Mouse (Mus musculus) central nervous system, embryonic 14 days (tissue): ENCODE results near the gene BC037034. TPM values are rescaled to one million over a fixed set of nuclear protein-coding genes. Genes with fewer than 3 reads are reported as not detected.

ENCODE experiments used
- polyA plus RNA-seq: library from polyadenylated mRNA; depleted of rRNA; stranded (reverse); fragments of >200 nt; gene quantifications from 2 replicates; pipeline ENCODE4 v1.2.3, GENCODE M21; 2012; rRNA removed

Gene BC037034
- 137 and 147 TPM in 2 replicates for polyA plus RNA-seq

GRCm38 (mm10) chr5:138263260-138264206 lies at the start of gene BC037034:
BC037034 (minus strand) TSS chr5:138264033.

GRCm38 (mm10) chr5:138279585-138280424 lies 16.0 kb upstream of the BC037034 start, which contains the start of the genes Gm43720, Gpc2 and Stag3:
Gm43720 (minus strand) TSS chr5:138279958.
Gpc2 (minus strand) TSS chr5:138280005.
Stag3 (plus strand) TSS chr5:138280240.

GRCm38 (mm10) chr5:138272409-138272923 lies 8.6 kb upstream of the BC037034 start, which contains the start of gene Gal3st4:
Gal3st4 (minus strand) TSS chr5:138272840.

DNA sequence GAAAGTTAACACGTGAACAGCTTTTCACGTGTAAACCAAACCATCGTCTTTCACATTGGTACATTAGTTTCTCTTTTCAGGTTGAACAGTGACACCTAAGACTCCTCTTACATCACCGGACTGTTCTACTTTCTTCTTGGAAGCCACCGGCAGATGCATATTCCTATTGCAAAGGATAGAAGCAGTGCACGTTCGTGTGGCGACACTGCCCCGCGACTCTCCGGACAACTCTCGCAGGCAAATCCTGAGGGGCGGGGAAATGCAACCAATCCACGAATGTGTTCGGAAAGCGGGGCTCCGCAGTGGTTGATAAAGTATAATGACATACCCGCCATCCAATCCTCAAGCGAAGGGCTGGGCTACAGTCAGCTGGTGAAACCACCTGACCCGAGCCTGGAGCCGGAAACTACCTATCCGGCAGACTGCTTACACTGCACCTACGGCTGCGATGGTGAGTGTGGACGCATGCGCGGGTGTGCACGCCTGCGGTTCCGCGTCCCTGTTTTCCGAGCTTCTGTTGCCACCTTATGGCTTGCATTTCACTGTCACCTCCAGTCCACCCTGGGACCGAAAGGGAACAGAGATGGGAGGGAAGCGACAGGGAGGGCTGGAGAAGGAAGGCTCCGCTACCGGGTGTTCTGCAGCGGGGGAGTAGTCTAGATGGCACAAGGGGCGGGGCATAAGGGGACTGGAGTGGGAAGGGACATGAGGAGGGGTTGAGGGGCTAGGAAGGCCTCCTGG lies 8.3 kb downstream of the BC037034 start, which contains the start of gene Lamtor4:
Lamtor4 (plus strand) TSS at position 130 of the 741 bp plus-strand sequence.

DNA sequence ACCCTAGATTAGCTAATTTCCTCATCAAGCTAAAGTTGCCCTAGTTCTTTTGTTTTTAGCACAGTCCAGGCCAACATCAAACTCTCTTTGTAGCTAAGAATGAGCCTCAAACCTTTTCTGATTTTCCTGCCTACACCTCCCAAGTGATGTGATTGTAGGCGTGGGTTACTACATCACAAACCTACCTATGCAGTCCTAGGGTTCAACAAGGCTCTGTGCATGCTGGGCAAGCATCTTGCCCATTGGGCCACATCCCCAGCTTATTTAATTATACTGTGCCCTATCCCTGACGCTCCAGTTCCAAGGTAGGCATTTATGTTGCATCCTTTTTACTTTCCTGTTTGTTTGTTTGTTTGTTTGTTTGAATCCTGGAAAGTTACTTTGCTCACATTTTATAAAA lies 38.1 kb downstream of the BC037034 start, which contains the start of gene Nxpe5:
Nxpe5 (plus strand) TSS at position 199 of the 400 bp plus-strand sequence.

Other genes with a start within 250 kb of the BC037034 start
- gene Smok3a, start 242.8 kb downstream of the BC037034 start, polyA plus RNA-seq, result not detected in 2 replicates
- not detected in 2 replicates for gene Smok3b, start 242.6 kb downstream of the BC037034 start, polyA plus RNA-seq
- gene Smok3c, start 210.8 kb downstream of the BC037034 start, polyA plus RNA-seq, result not detected in 2 replicates
- gene Zkscan1, start 178.9 kb downstream of the BC037034 start, polyA plus RNA-seq, result 16.6 and 18.9 TPM in 2 replicates
- 66.8 and 74.4 TPM in 2 replicates for gene Zscan21, start 147.1 kb downstream of the BC037034 start, polyA plus RNA-seq
- gene Zfp113, start 108.3 kb downstream of the BC037034 start, polyA plus RNA-seq, result 10.6 and 11.5 TPM in 2 replicates
- 134 and 138 TPM in 2 replicates for gene Cops6, start 103.0 kb downstream of the BC037034 start, polyA plus RNA-seq
- 67.2 TPM in 2 replicates for gene Ap4m1, start 92.0 kb downstream of the BC037034 start, polyA plus RNA-seq
- gene Mcm7, start 91.6 kb downstream of the BC037034 start, polyA plus RNA-seq, result 156 and 192 TPM in 2 replicates
- 88.3 and 101 TPM in 2 replicates for gene Taf6, start 76.6 kb downstream of the BC037034 start, polyA plus RNA-seq
- gene Cnpy4, start 76.5 kb downstream of the BC037034 start, polyA plus RNA-seq, result 32.2 and 35.5 TPM in 2 replicates
- 8.7 and 9.9 TPM in 2 replicates for gene Mblac1, start 69.7 kb downstream of the BC037034 start, polyA plus RNA-seq
- 0.04 and 0.05 TPM in 2 replicates for gene Nxpe5, start 38.1 kb downstream of the BC037034 start, polyA plus RNA-seq
- 136 and 141 TPM in 2 replicates for gene Lamtor4, start 8.6 kb downstream of the BC037034 start, polyA plus RNA-seq
- 0.70 and 0.85 TPM in 2 replicates for gene Gal3st4, start 8.8 kb upstream of the BC037034 start, polyA plus RNA-seq
- gene Gm43720, start 15.9 kb upstream of the BC037034 start, polyA plus RNA-seq, result 0.50 and 0.59 TPM in 2 replicates
- 623 and 676 TPM in 2 replicates for gene Gpc2, start 16.0 kb upstream of the BC037034 start, polyA plus RNA-seq
- 19.5 and 20.7 TPM in 2 replicates for gene Stag3, start 16.2 kb upstream of the BC037034 start, polyA plus RNA-seq
- gene Pvrig, start 77.9 kb upstream of the BC037034 start, polyA plus RNA-seq, result 0.09 and 0.14 TPM in 2 replicates
- 34.0 and 36.8 TPM in 2 replicates for gene Zfp157, start 177.4 kb upstream of the BC037034 start, polyA plus RNA-seq